Mouse (Mus musculus): ENCODE results near the gene Fam160a1. TPM values are rescaled to one million over a fixed set of nuclear protein-coding genes. Genes with fewer than 3 reads are reported as not detected.

Fam160a1 gene
- polyA plus RNA-seq, 1 experiment from 2014 or later = 0.85 TPM

DNA sequence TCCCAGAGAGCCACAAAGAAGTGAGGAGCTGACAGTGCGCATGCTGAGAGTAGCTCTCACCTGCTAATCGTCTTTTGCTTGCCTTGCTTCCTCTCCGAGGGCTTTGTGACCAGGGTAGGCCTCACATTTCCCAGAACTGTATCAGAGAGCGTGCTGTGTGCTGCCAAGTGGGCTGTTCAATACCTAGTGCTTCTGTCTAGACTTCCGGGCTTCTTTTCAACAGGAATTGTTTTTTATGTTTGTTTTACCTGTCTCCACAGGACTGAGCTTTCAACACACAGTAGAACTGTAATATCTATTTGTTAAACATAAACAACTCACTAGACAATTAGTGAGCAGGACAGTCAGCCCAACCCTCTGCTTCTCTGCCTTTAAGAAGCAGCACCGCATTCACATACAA, 28.2 kb upstream of the Fam160a1 start:
- 88% methylated on average over 6 of the region's 6 CpGs for WGBS
- no peaks in the 10 kb centered on the region for H3K36me3 ChIP-seq
- ATAC-seq (ENCODE audit: low FRiP score, low read depth) = no peak
- no peak overlapping the region for H3K9ac ChIP-seq
- H3K9me3 ChIP-seq = no peaks in the 10 kb centered on the region
- no peaks in the 10 kb centered on the region for H3K27me3 ChIP-seq (replicated peaks)
- no peak overlapping the region for H3K27ac ChIP-seq
- no peak overlapping the region for H3K4me3 ChIP-seq
- H3K4me2 ChIP-seq (replicated peaks) = no peak overlapping the region
- 0 out of 2 replicates have a peak, but pooled peaks cover 11% of the 10 kb centered on the region for H3K4me1 ChIP-seq

DNA sequence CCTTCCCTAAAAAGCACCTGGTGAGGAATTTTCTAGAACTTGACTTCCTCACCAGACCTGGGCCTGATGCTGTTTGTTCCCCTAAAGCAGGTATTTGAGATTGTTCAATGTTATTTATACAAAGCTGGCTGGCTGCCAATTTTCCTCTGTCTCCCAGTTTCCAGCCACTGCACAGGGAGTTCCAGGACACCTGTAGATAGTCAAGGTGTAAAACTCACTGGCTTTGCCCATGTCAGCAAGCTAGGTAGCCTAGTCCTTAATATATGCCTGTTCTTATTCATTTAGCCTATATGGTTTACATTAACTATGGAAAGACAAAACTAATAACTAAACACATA, 25.8 kb upstream of the Fam160a1 start:
- Histone ChIP-seq H3K27me3 (replicated peaks) (no peaks in the 10 kb centered on the region), H3K4me3 (no peak overlapping the region), H3K9me3 (no peaks in the 10 kb centered on the region), H3K36me3 (no peaks in the 10 kb centered on the region), H3K9ac (no peak overlapping the region), H3K4me1 (0 out of 2 replicates have a peak, but pooled peaks cover 11% of the 10 kb centered on the region), H3K27ac (no peak overlapping the region), H3K4me2 (replicated peaks) (no peak overlapping the region)
- no peak for ATAC-seq (ENCODE audit: low FRiP score, low read depth)

GRCm38 (mm10) chr3:85842177-85842880, 25.2 kb upstream of the Fam160a1 start:
- Histone ChIP-seq H3K27ac (no peak overlapping the region), H3K9ac (no peak overlapping the region), H3K27me3 (replicated peaks) (no peaks in the 10 kb centered on the region), H3K4me3 (no peak overlapping the region), H3K4me2 (replicated peaks) (no peak overlapping the region), H3K4me1 (0 out of 2 replicates have a peak, but pooled peaks cover 11% of the 10 kb centered on the region), H3K36me3 (no peaks in the 10 kb centered on the region), H3K9me3 (no peaks in the 10 kb centered on the region)
- WGBS = 57% methylated on average over 9 of the region's 9 CpGs
- no peak for ATAC-seq (ENCODE audit: low FRiP score, low read depth)

DNA sequence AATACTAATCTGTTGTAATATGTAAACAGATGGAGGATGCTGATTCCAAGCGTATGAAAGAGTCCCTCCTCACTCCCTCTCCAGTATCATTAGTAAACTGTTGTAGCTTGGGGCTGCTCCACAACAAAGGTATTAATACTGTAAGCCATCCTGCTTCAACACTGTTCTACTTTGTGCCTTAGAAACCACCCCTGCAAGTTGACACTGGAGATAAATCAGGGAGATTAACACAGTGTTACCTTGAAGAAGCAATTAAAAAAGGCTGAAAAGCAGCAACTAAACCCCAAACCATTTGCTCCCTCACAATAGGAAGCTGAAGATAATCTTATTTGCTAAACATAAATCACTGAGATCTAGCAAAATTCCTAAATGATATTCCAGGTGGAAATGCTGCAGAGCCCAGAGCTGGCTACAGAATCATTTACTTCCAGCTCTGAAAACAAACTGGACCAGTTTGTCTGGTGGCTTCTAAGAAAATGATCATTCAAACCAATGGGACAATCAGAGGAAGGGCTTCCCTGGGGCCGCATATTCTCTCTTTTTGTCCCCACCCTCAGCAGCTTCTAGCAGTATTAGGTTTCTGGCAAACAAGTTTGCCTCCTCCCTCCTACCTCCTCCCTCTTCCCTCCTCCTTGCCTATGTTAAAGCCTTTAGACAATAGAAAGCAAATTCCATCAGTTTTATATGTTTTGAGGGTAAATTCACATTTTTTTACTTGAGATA, 24.5 kb upstream of the Fam160a1 start:
- Histone ChIP-seq H3K4me1 (0 out of 2 replicates have a peak, but pooled peaks cover 11% of the 10 kb centered on the region), H3K27me3 (replicated peaks) (no peaks in the 10 kb centered on the region), H3K4me3 (no peak overlapping the region), H3K27ac (no peak overlapping the region), H3K9ac (no peak overlapping the region), H3K4me2 (replicated peaks) (no peak overlapping the region), H3K9me3 (no peaks in the 10 kb centered on the region), H3K36me3 (no peaks in the 10 kb centered on the region)
- no peak for ATAC-seq (ENCODE audit: low FRiP score, low read depth)
- WGBS = 37% methylated on average over 2 of the region's 2 CpGs

DNA sequence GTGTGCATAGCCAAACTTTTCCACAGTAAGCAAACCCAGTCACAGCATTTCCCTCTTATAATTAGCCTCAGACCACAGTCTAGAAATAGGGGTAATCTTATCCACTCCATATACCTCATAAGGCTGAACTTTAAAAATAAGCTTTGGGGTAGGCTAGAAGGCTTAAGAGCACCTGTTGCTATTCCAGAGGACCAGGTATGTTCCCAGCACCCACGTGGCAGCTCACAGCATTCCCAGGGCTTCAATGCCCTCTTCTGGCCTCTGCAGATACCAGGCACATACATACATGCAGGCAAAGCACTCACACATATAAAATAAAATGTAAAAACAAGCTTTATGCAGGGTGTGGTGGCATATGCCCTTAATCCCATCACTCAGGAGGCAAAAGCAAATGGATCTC, 16.5 kb upstream of the Fam160a1 start:
- no peak overlapping the region for H3K9ac ChIP-seq
- no peak overlapping the region for H3K4me2 ChIP-seq (replicated peaks)
- no peaks in the 10 kb centered on the region for H3K9me3 ChIP-seq
- no peak for ATAC-seq (ENCODE audit: low FRiP score, low read depth)
- no peaks in the 10 kb centered on the region for H3K36me3 ChIP-seq
- peaks cover 9% of the 10 kb centered on the region; the same call in 1 of the 2 replicates for H3K4me1 ChIP-seq
- H3K4me3 ChIP-seq = no peak overlapping the region
- no peak overlapping the region for H3K27ac ChIP-seq
- 85% methylated on average over 1 of the region's 1 CpGs for WGBS
- H3K27me3 ChIP-seq (replicated peaks) = no peaks in the 10 kb centered on the region

- 36% methylated on average over 10 of the region's 10 CpGs for WGBS
These were observed 15.5 kb upstream of the Fam160a1 start for GRCm38 (mm10) chr3:85832490-85833155.

GRCm38 (mm10) chr3:85831785-85832184, 14.7 kb upstream of the Fam160a1 start:
- whole genome bisulfite sequencing = 80% methylated on average over 1 of the region's 1 CpGs
- H3K9ac ChIP-seq = no peak overlapping the region

More at GRCm38 (mm10) chr3:85832490-85833155, 15.5 kb upstream of the Fam160a1 start:
- H3K4me2 ChIP-seq (replicated peaks) = no peak overlapping the region
- no peak for ATAC-seq (ENCODE audit: low FRiP score, low read depth)
- H3K4me1 ChIP-seq = peaks cover 9% of the 10 kb centered on the region; the same call in 1 of the 2 replicates
- H3K27me3 ChIP-seq (replicated peaks) = no peaks in the 10 kb centered on the region
- no peak overlapping the region for H3K27ac ChIP-seq
- no peaks in the 10 kb centered on the region for H3K36me3 ChIP-seq
- no peaks in the 10 kb centered on the region for H3K9me3 ChIP-seq
- no peak overlapping the region for H3K4me3 ChIP-seq
- no peak overlapping the region for H3K9ac ChIP-seq

DNA sequence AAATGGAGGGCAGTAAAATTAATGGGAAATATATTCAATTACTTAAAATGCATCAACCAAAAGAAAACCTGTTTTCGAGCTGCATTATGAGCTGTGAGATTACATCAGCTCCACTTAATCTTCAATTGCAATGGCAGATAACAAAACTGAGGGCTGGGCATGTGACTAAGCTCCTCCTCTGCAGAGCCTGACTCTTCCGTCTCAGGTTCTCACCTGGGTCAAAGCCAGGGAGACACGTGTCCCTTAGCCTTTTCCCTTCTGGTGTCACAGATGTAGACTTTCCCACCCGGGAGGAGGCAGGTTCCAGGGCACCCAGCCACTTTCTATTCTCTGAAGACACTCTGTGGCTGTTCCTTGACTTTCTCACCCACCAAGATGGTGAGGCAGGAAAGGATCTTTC, 12.0 kb upstream of the Fam160a1 start:
- no peak overlapping the region for H3K4me3 ChIP-seq
- H3K27me3 ChIP-seq (replicated peaks) = no peaks in the 10 kb centered on the region
- no peak overlapping the region for H3K4me2 ChIP-seq (replicated peaks)
- peaks cover 9% of the 10 kb centered on the region; the same call in 1 of the 2 replicates for H3K4me1 ChIP-seq
- H3K9ac ChIP-seq = no peak overlapping the region
- 75% methylated on average over 4 of the region's 4 CpGs for WGBS
- H3K36me3 ChIP-seq = no peaks in the 10 kb centered on the region
- no peaks in the 10 kb centered on the region for H3K9me3 ChIP-seq
- no peak overlapping the region for H3K27ac ChIP-seq
- ATAC-seq (ENCODE audit: low FRiP score, low read depth) = no peak

More at GRCm38 (mm10) chr3:85831785-85832184, 14.7 kb upstream of the Fam160a1 start:
- Histone ChIP-seq H3K4me2 (replicated peaks) (no peak overlapping the region), H3K27ac (no peak overlapping the region), H3K4me3 (no peak overlapping the region), H3K9me3 (no peaks in the 10 kb centered on the region), H3K27me3 (replicated peaks) (no peaks in the 10 kb centered on the region), H3K4me1 (peaks cover 9% of the 10 kb centered on the region; the same call in 1 of the 2 replicates), H3K36me3 (no peaks in the 10 kb centered on the region)
- ATAC-seq (ENCODE audit: low FRiP score, low read depth) = no peak

DNA sequence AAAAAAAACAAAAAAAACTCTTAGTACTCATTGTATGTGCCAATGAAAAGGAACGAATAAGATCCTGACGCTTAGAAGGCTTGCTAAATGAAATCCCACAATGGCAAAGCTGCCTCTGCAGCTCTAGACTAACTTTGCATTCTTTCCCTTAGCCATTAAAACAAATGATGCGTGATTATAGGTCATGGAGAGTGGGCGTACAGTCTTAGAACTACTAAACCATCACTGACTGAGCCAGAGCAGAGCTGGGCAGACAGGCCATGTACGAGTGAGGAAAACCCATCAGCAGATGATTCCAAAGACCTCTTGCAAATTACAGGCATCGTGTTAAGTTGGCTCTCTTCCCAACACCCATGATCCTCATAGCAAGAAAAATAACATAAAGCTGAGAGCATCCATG, 10.7 kb upstream of the Fam160a1 start:
- H3K27me3 ChIP-seq (replicated peaks) = no peaks in the 10 kb centered on the region
- H3K36me3 ChIP-seq = no peaks in the 10 kb centered on the region
- H3K4me2 ChIP-seq (replicated peaks) = no peak overlapping the region
- H3K9me3 ChIP-seq = no peaks in the 10 kb centered on the region
- no peak overlapping the region for H3K27ac ChIP-seq
- H3K4me1 ChIP-seq = peaks cover 7% of the 10 kb centered on the region; the same call in 1 of the 2 replicates
- no peak for ATAC-seq (ENCODE audit: low FRiP score, low read depth)
- 44% methylated on average over 6 of the region's 6 CpGs for whole genome bisulfite sequencing
- no peak overlapping the region for H3K4me3 ChIP-seq
- no peak overlapping the region for H3K9ac ChIP-seq

DNA sequence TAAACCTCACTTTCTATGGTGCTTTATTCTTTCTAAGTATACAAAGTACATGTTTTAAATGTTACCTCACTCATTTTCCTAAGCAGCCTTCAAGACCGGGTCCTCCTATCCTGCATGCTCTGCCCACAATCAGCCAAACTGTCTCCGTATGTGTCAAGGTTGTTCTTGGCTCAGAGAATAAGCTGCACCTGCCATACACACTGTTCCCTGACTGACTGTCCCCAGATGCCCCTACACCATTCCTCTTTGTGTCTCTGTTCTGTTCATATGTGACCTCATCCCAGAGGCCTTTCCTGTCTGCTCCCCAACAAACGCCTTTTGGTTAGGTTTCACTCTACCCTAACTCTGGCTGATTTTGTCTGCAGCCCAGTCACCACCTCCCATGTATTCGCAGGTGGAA, 10.2 kb upstream of the Fam160a1 start:
- Histone ChIP-seq H3K4me2 (replicated peaks) (no peak overlapping the region), H3K4me3 (no peak overlapping the region), H3K27ac (no peak overlapping the region), H3K36me3 (no peaks in the 10 kb centered on the region), H3K4me1 (0 out of 2 replicates have a peak, but pooled peaks cover 2% of the 10 kb centered on the region), H3K9ac (no peak overlapping the region), H3K27me3 (replicated peaks) (no peaks in the 10 kb centered on the region), H3K9me3 (no peaks in the 10 kb centered on the region)
- WGBS = 63% methylated on average over 4 of the region's 4 CpGs
- no peak for ATAC-seq (ENCODE audit: low FRiP score, low read depth)

DNA sequence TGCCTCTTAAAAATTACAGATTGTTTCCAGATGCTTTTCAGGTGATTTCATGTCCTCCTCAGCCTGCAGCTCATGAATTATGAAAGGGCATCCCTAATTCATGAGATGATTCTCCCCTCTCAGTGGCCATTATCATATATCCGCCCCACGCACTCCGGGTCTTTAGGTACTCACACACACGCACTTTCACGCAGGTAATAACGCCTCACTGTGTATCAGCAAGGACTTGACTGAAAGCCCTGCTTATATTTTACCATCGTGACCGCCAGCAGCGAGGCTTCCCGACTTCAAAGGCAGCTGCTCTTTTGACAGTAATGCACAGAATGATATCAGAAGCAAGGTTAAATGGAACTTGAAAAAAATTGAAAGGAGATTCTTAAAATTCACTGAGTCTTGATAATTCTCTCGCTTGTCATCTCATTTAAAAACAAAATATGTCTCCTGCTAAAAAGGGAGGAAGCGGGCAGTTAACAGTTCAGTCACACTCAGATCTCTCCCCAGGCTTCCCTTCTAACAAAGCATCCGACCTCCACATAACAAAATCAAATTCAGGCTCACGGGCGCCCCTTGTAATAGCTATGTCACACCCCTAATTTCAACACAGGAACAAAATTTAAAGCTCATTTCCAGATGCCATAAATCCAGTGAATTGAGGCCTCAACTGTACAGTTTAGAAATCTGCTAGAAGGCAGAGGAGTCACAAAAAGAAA, 3.9 kb upstream of the Fam160a1 start:
- H3K27me3 ChIP-seq (replicated peaks) = no peaks in the 10 kb centered on the region
- no peak overlapping the region for H3K4me2 ChIP-seq (replicated peaks)
- H3K27ac ChIP-seq = no peak overlapping the region
- H3K9me3 ChIP-seq = no peaks in the 10 kb centered on the region
- H3K4me3 ChIP-seq = no peak overlapping the region
- ATAC-seq (ENCODE audit: low FRiP score, low read depth) = no peak
- 60% methylated on average over 15 of the region's 15 CpGs for WGBS
- H3K4me1 ChIP-seq = no peaks in the 10 kb centered on the region
- no peaks in the 10 kb centered on the region for H3K36me3 ChIP-seq
- H3K9ac ChIP-seq = no peak overlapping the region

- no peaks in the 10 kb centered on the region for H3K27me3 ChIP-seq (replicated peaks)
- ATAC-seq (ENCODE audit: low FRiP score, low read depth) = no peak
- WGBS = 85% methylated on average over 3 of the region's 3 CpGs
These were observed 2.2 kb upstream of the Fam160a1 start for GRCm38 (mm10) chr3:85819319-85819718.

More at GRCm38 (mm10) chr3:85819319-85819718, 2.2 kb upstream of the Fam160a1 start:
- H3K4me2 ChIP-seq (replicated peaks) = no peak overlapping the region
- no peak overlapping the region for H3K27ac ChIP-seq
- H3K4me1 ChIP-seq = no peaks in the 10 kb centered on the region
- H3K9ac ChIP-seq = no peak overlapping the region
- no peak overlapping the region for H3K4me3 ChIP-seq
- H3K9me3 ChIP-seq = no peaks in the 10 kb centered on the region
- no peaks in the 10 kb centered on the region for H3K36me3 ChIP-seq
